Mouse (Mus musculus): Measurements from ENCODE around the gene Gm21987. TPM values are rescaled to one million over a fixed set of nuclear protein-coding genes. Genes with fewer than 3 reads are reported as not detected.

Gene Gm21987
- total and polyA plus RNA-seq, 3 experiments: 0.42 TPM; not detected in 2

- Histone ChIP-seq H3K4me1 (ENCODE audit: control insufficient read depth in 1 of 2, insufficient read depth in 2 of 2) (peaks cover 49 to 50% of the 10 kb centered on the region in 2 experiments), H3K9me3 (replicated peaks; ENCODE audit: low read length) (no peaks in the 10 kb centered on the region), H3K4me3 (replicated peaks in 1 of 3; ENCODE audit: low read depth in 2 of 3, low read length in 2 of 3, poor library complexity in 1 of 3) (no peak overlapping the region), H3K27me3 (replicated peaks) (no peaks in the 10 kb centered on the region), H3K9ac (ENCODE audit: insufficient read depth, low read depth) (no peak overlapping the region), H3K79me2 (replicated peaks; ENCODE audit: control insufficient read depth, extremely low read depth, insufficient read depth, poor library complexity, severe bottlenecking) (no peaks in the 10 kb centered on the region), H3K27ac (ENCODE audit: insufficient read depth, low read depth) (no peak overlapping the region), H3K36me3 (replicated peaks in 1 of 2; ENCODE audit: control insufficient read depth in 1 of 2, insufficient read depth in 1 of 2, low read length in 1 of 2) (peaks cover 0 to 5% of the 10 kb centered on the region in 2 experiments), H3K4me2 (ENCODE audit: insufficient read depth, low read depth, poor library complexity, severe bottlenecking) (no peak overlapping the region)
- dilution Hi-C loops (cut with MboI; ENCODE audit: extremely low pct_ligation_motif_present, extremely low pct_unique_long_range_greater_than_20kb, low sequenced_read_pairs) (no loop called here), in situ Hi-C loops (cut with MboI; ENCODE audit: low pct_ligation_motif_present, low pct_unique_long_range_greater_than_20kb, low sequenced_read_pairs) (no loop called here)
- DNase-seq (ENCODE audit: extremely low read depth): no peak
- TF ChIP-seq MYC (IDR thresholded peaks at IDR 0.05; ENCODE audit: low read depth, low read length) (no peak), ETS1 (conservative IDR thresholded peaks at IDR 0.05; ENCODE audit: low read depth, low read length) (no peak), MAZ (IDR thresholded peaks at IDR 0.05; ENCODE audit: low read depth, low read length) (no peak), USF1 (IDR thresholded peaks at IDR 0.05; ENCODE audit: low read depth, low read length) (no peak), RCOR1 (conservative IDR thresholded peaks at IDR 0.05; ENCODE audit: low read depth, low read length) (no peak), MAFK (IDR thresholded peaks at IDR 0.05; ENCODE audit: insufficient replicate concordance, low read length) (no peak), EP300 (IDR thresholded peaks at IDR 0.05; ENCODE audit: low read length) (no peak), UBTF (IDR thresholded peaks at IDR 0.05; ENCODE audit: low read depth, low read length) (no peak), CTCF (conservative IDR thresholded peaks at IDR 0.05 in 1 of 2, IDR thresholded peaks at IDR 0.05 in 1 of 2; ENCODE audit: low read depth in 2 of 2, low read length in 2 of 2) (no peak), KAT2A (IDR thresholded peaks at IDR 0.05; ENCODE audit: insufficient replicate concordance, low read length) (no peak), HCFC1 (IDR thresholded peaks at IDR 0.05; ENCODE audit: low read depth, low read length) (no peak), ZC3H11A (IDR thresholded peaks at IDR 0.05; ENCODE audit: low read depth, low read length) (no peak)
Measured at GRCm38 (mm10) chr16:38369431-38369830, 22.6 kb downstream of the Gm21987 start.

- Histone ChIP-seq H3K27ac (ENCODE audit: insufficient read depth, low read depth) (no peak overlapping the region), H3K36me3 (replicated peaks in 1 of 2; ENCODE audit: control insufficient read depth in 1 of 2, insufficient read depth in 1 of 2, low read length in 1 of 2) (peaks cover 0 to 5% of the 10 kb centered on the region in 2 experiments), H3K4me2 (ENCODE audit: insufficient read depth, low read depth, poor library complexity, severe bottlenecking) (no peak overlapping the region), H3K79me2 (replicated peaks; ENCODE audit: control insufficient read depth, extremely low read depth, insufficient read depth, poor library complexity, severe bottlenecking) (no peaks in the 10 kb centered on the region), H3K27me3 (replicated peaks) (no peaks in the 10 kb centered on the region), H3K4me1 (ENCODE audit: control insufficient read depth in 1 of 2, insufficient read depth in 2 of 2) (peaks cover 55 to 56% of the 10 kb centered on the region in 2 experiments), H3K4me3 (replicated peaks in 1 of 3; ENCODE audit: low read depth in 2 of 3, low read length in 2 of 3, poor library complexity in 1 of 3) (no peak overlapping the region), H3K9me3 (replicated peaks; ENCODE audit: low read length) (no peaks in the 10 kb centered on the region), H3K9ac (ENCODE audit: insufficient read depth, low read depth) (no peak overlapping the region)
- dilution Hi-C loops (cut with MboI; ENCODE audit: extremely low pct_ligation_motif_present, extremely low pct_unique_long_range_greater_than_20kb, low sequenced_read_pairs) (no loop called here), in situ Hi-C loops (cut with MboI; ENCODE audit: low pct_ligation_motif_present, low pct_unique_long_range_greater_than_20kb, low sequenced_read_pairs) (no loop called here)
- no peak for DNase-seq (ENCODE audit: extremely low read depth)
- TF ChIP-seq MAX (IDR thresholded peaks at IDR 0.05; ENCODE audit: low read length) (no peak), POLR2A (IDR thresholded peaks at IDR 0.05; ENCODE audit: low read depth, low read length) (no peak), SMC3 (IDR thresholded peaks at IDR 0.05; ENCODE audit: low read depth, low read length) (no peak), E2F4 (IDR thresholded peaks at IDR 0.05; ENCODE audit: insufficient replicate concordance, low read depth, low read length) (no peak), CHD1 (IDR thresholded peaks at IDR 0.05; ENCODE audit: low read depth, low read length) (no peak), HCFC1 (IDR thresholded peaks at IDR 0.05; ENCODE audit: low read depth, low read length) (no peak), CTCF (conservative IDR thresholded peaks at IDR 0.05 in 1 of 2, IDR thresholded peaks at IDR 0.05 in 1 of 2; ENCODE audit: low read depth in 2 of 2, low read length in 2 of 2) (no peak), JUN (IDR thresholded peaks at IDR 0.05; ENCODE audit: insufficient read depth, low read depth, low read length) (no peak), RCOR1 (conservative IDR thresholded peaks at IDR 0.05; ENCODE audit: low read depth, low read length) (no peak)
Measured at GRCm38 (mm10) chr16:38369992-38370484, 23.2 kb downstream of the Gm21987 start.

Measured in CH12.LX (cell line).